Mouse (Mus musculus) midbrain, embryonic 14.5 days (tissue): ENCODE data around the gene Zfp536. TPM values are rescaled to one million over a fixed set of nuclear protein-coding genes. Genes with fewer than 3 reads are reported as not detected.

ENCODE experiments used
- ATAC-seq: fragments of 200-750 bp; cut with Nextera tagmentation; 2 replicates; pipeline ENCODE4 v1.8.0; 2017; ENCODE audit warnings: moderate number of reproducible peaks, moderate library complexity; ENCODE audit not compliant: low FRiP score, low TSS enrichment
- DNase-seq: peaks from one replicate; pipeline ENCODE4 v3.0.0-alpha.2; 2015
- H3K27ac ChIP-seq: fragments of 300-500 bp; sonication (generic); replicated peaks from 2 replicates; pipeline ENCODE4 v1.5.1; 2014; ENCODE audit warnings: mild to moderate bottlenecking, low read depth, low read length, moderate library complexity
- H3K27me3 ChIP-seq: fragments of 300-500 bp; sonication (generic); 2 replicates; pipeline ENCODE4 v1.6.1; 2014; ENCODE audit warnings: low read length, control low read depth, mixed read lengths; ENCODE audit not compliant: control insufficient read depth, insufficient read depth
- H3K36me3 ChIP-seq: fragments of 300-500 bp; sonication (generic); 2 replicates; pipeline ENCODE4 v1.6.1; 2014; ENCODE audit warnings: low read length, control low read depth; ENCODE audit not compliant: control insufficient read depth, insufficient read depth
- H3K4me1 ChIP-seq: fragments of 300-500 bp; sonication (generic); 2 replicates; pipeline ENCODE4 v1.6.1; 2014; ENCODE audit warnings: mild to moderate bottlenecking, antibody characterized with exemption, low read length, control low read depth; ENCODE audit not compliant: control insufficient read depth, insufficient read depth
- H3K4me2 ChIP-seq: fragments of 300-500 bp; sonication (generic); 2 replicates; pipeline ENCODE4 v1.6.1; 2014; ENCODE audit warnings: mild to moderate bottlenecking, low read length, moderate library complexity
- H3K4me3 ChIP-seq: fragments of 300-500 bp; sonication (generic); replicated peaks from 2 replicates; pipeline ENCODE4 v1.5.1; 2014; ENCODE audit warnings: low read depth, low read length
- H3K9ac ChIP-seq: fragments of 300-500 bp; sonication (generic); replicated peaks from 2 replicates; pipeline ENCODE4 v1.6.1; 2014; ENCODE audit warnings: mild to moderate bottlenecking, low read length, moderate library complexity
- H3K9me3 ChIP-seq: fragments of 300-500 bp; sonication (generic); 2 replicates; pipeline ENCODE4 v1.6.1; 2016; ENCODE audit warnings: low read length, control low read depth, mixed read lengths; ENCODE audit not compliant: control insufficient read depth
- WGBS: fragments of 180-500 bp; shearing (Covaris S2); extraction: QIAGEN DNeasy Blood & Tissue Kit; methylation state at CpG from one replicate; pipeline ENCODE4 v1.1.7; 2014; 5-methylcytosine and 5-hydroxymethylcytosine counted together
- polyA plus RNA-seq: library from polyadenylated mRNA; unstranded; fragments of >200 nt; fragmentation: Nextera tagmentation; extraction: Ambion mirVana; gene quantifications from 2 replicates; pipeline ENCODE4 v1.2.1, GENCODE M21; 2014

Gene Zfp536
- polyA plus RNA-seq, 1 experiment from 2014 or later: 38.0 TPM

- ATAC-seq (no peak), DNase-seq (peak; percentile 54)
- WGBS: 77% methylated on average over 2 of the region's 2 CpGs
- no peak overlapping the region for H3K4me2 ChIP-seq
- no peaks in the 10 kb centered on the region for H3K9me3 ChIP-seq
- no peak overlapping the region for H3K27ac ChIP-seq
- H3K4me1 ChIP-seq: 0 out of 2 replicates have a peak, but pooled peaks cover 2% of the 10 kb centered on the region
- no peaks in the 10 kb centered on the region for H3K36me3 ChIP-seq
- H3K9ac ChIP-seq: no peak overlapping the region
- no peak overlapping the region for H3K4me3 ChIP-seq
- no peaks in the 10 kb centered on the region for H3K27me3 ChIP-seq
These were observed 245.6 kb downstream of the Zfp536 start for GRCm38 (mm10) chr7:37527890-37528289.

GRCm38 (mm10) chr7:37521407-37521806, 252.0 kb downstream of the Zfp536 start:
- Histone ChIP-seq H3K4me2 (no peak overlapping the region), H3K9me3 (no peaks in the 10 kb centered on the region), H3K27me3 (no peaks in the 10 kb centered on the region), H3K9ac (no peak overlapping the region), H3K4me1 (peaks cover 6% of the 10 kb centered on the region; the same call in 1 of the 2 replicates), H3K36me3 (no peaks in the 10 kb centered on the region), H3K4me3 (no peak overlapping the region), H3K27ac (no peak overlapping the region)
- 88% methylated on average over 2 of the region's 2 CpGs for WGBS
- ATAC-seq (no peak), DNase-seq (no peak)

- ATAC-seq (no peak), DNase-seq (no peak)
- Histone ChIP-seq H3K27ac (no peak overlapping the region), H3K27me3 (no peaks in the 10 kb centered on the region), H3K4me2 (no peak overlapping the region), H3K4me1 (peaks cover 56% of the 10 kb centered on the region), H3K36me3 (no peaks in the 10 kb centered on the region), H3K9me3 (no peaks in the 10 kb centered on the region), H3K4me3 (no peak overlapping the region), H3K9ac (no peak overlapping the region)
- 83% methylated on average over 8 of the region's 8 CpGs for WGBS
These were observed 262.3 kb downstream of the Zfp536 start for GRCm38 (mm10) chr7:37510933-37511675.

- Histone ChIP-seq H3K4me2 (no peak overlapping the region), H3K27me3 (no peaks in the 10 kb centered on the region), H3K27ac (no peak overlapping the region), H3K9ac (no peak overlapping the region), H3K4me1 (peaks cover 58% of the 10 kb centered on the region), H3K4me3 (no peak overlapping the region), H3K36me3 (no peaks in the 10 kb centered on the region), H3K9me3 (no peaks in the 10 kb centered on the region)
- ATAC-seq (no peak), DNase-seq (no peak)
- WGBS: 47% methylated on average over 9 of the region's 9 CpGs
These were observed 263.7 kb downstream of the Zfp536 start for GRCm38 (mm10) chr7:37509700-37510099.

GRCm38 (mm10) chr7:37505548-37505947, 267.9 kb downstream of the Zfp536 start:
- Histone ChIP-seq H3K4me3 (no peak overlapping the region), H3K27me3 (no peaks in the 10 kb centered on the region), H3K36me3 (no peaks in the 10 kb centered on the region), H3K9ac (no peak overlapping the region), H3K27ac (peak overlapping the region; percentile 58), H3K9me3 (no peaks in the 10 kb centered on the region), H3K4me1 (peaks cover 35% of the 10 kb centered on the region), H3K4me2 (no peak overlapping the region)
- DNase-seq (peak; percentile 62), ATAC-seq (no peak)
- 51% methylated on average over 7 of the region's 7 CpGs for WGBS

- Histone ChIP-seq H3K4me2 (no peak overlapping the region), H3K4me3 (no peak overlapping the region), H3K36me3 (no peaks in the 10 kb centered on the region), H3K9me3 (no peaks in the 10 kb centered on the region), H3K4me1 (peaks cover 30% of the 10 kb centered on the region), H3K27me3 (no peaks in the 10 kb centered on the region), H3K9ac (no peak overlapping the region), H3K27ac (peak overlapping the region; percentile 58)
- ATAC-seq (no peak), DNase-seq (peak; percentile 34)
- 72% methylated on average over 11 of the region's 11 CpGs for WGBS
These were observed 268.3 kb downstream of the Zfp536 start for GRCm38 (mm10) chr7:37505096-37505495.

GRCm38 (mm10) chr7:37498881-37499280, 274.6 kb downstream of the Zfp536 start:
- Histone ChIP-seq H3K4me3 (no peak overlapping the region), H3K27me3 (no peaks in the 10 kb centered on the region), H3K36me3 (no peaks in the 10 kb centered on the region), H3K9me3 (no peaks in the 10 kb centered on the region), H3K9ac (no peak overlapping the region), H3K27ac (no peak overlapping the region), H3K4me2 (no peak overlapping the region), H3K4me1 (0 out of 2 replicates have a peak, but pooled peaks cover 3% of the 10 kb centered on the region)
- DNase-seq (no peak), ATAC-seq (no peak)
- 73% methylated on average over 5 of the region's 5 CpGs for WGBS

GRCm38 (mm10) chr7:37496491-37496890, 276.9 kb downstream of the Zfp536 start:
- Histone ChIP-seq H3K27ac (no peak overlapping the region), H3K9me3 (no peaks in the 10 kb centered on the region), H3K27me3 (no peaks in the 10 kb centered on the region), H3K9ac (no peak overlapping the region), H3K36me3 (no peaks in the 10 kb centered on the region), H3K4me1 (no peaks in the 10 kb centered on the region), H3K4me3 (no peak overlapping the region), H3K4me2 (no peak overlapping the region)
- 64% methylated on average over 9 of the region's 9 CpGs for WGBS
- ATAC-seq (no peak), DNase-seq (no peak)

GRCm38 (mm10) chr7:37490312-37490711, 283.1 kb downstream of the Zfp536 start:
- Histone ChIP-seq H3K27me3 (no peaks in the 10 kb centered on the region), H3K27ac (no peak overlapping the region), H3K9ac (no peak overlapping the region), H3K36me3 (no peaks in the 10 kb centered on the region), H3K4me3 (no peak overlapping the region), H3K9me3 (no peaks in the 10 kb centered on the region), H3K4me1 (no peaks in the 10 kb centered on the region), H3K4me2 (no peak overlapping the region)
- DNase-seq (no peak), ATAC-seq (no peak)
- WGBS: 71% methylated on average over 5 of the region's 5 CpGs
